Mouse (Mus musculus) ES-E14 (cell line): Measurements from ENCODE around the gene Csnk1g2.

Experiments used
- CHD2 ChIP-seq: IDR thresholded peaks from 2 replicates; pipeline ENCODE4 v1.6.1; 2014; ENCODE audit warnings: mild to moderate bottlenecking, low read depth, low read length, inconsistent platforms
- HCFC1 ChIP-seq: IDR thresholded peaks from 2 replicates; pipeline ENCODE4 v1.6.1; 2012; ENCODE audit warnings: low read length, inconsistent platforms, borderline replicate concordance; ENCODE audit not compliant: insufficient read depth
- MAFK ChIP-seq: IDR thresholded peaks from 2 replicates; pipeline ENCODE4 v1.6.1; 2014; ENCODE audit warnings: mild to moderate bottlenecking, low read depth, low read length, inconsistent platforms; ENCODE audit not compliant: insufficient read depth
- ZNF384 ChIP-seq: IDR thresholded peaks from 2 replicates; pipeline ENCODE4 v1.6.1; 2012; ENCODE audit warnings: low read depth, low read length, inconsistent platforms

GRCm38 (mm10) chr10:80665016-80665380, 42.4 kb downstream of the Csnk1g2 start:
- TF ChIP-seq ZNF384 (no peak), CHD2 (no peak), HCFC1 (no peak), MAFK (no peak)
